Mouse (Mus musculus) cerebellum, postnatal 25 days (tissue): ENCODE data around the gene Susd6.
A peak's percentile ranks its signal among the peaks of the same experiment; 100 is the strongest.
"Not testable (repeated sequence)": the region's sequence is repeated elsewhere in the genome, so short reads cannot be mapped to it uniquely, and the experiment has no call there.

Experiments
- DNase-seq, 2 experiments: peaks; one replicate each; pipeline ENCODE4 v3.0.0; 2021; ENCODE audit warnings: mixed read lengths in 2 of 2

Susd6 gene

GRCm38 (mm10) chr12:80785597-80785996 lies 4.7 kb upstream of the Susd6 start:
- DNase-seq = no peak

- no peak for DNase-seq
These were observed 3.7 kb upstream of the Susd6 start for GRCm38 (mm10) chr12:80786591-80786990.

GRCm38 (mm10) chr12:80787604-80788003 lies 2.7 kb upstream of the Susd6 start:
- peak; percentile 66 to 69 for DNase-seq

- no peak for DNase-seq
These were observed 2.1 kb upstream of the Susd6 start for GRCm38 (mm10) chr12:80788188-80788587.

- DNase-seq = not testable (repeated sequence)
These were observed 1.0 kb upstream of the Susd6 start for GRCm38 (mm10) chr12:80789276-80789675.

- DNase-seq = no peak
These were observed 625 bp downstream of the Susd6 start for GRCm38 (mm10) chr12:80790700-80791570.

GRCm38 (mm10) chr12:80791571-80792444 lies 1.5 kb downstream of the Susd6 start:
- DNase-seq = peak in 1 of 2 experiments; percentile 53

- DNase-seq = peak; percentile 62 to 67
These were observed 2.6 kb downstream of the Susd6 start for GRCm38 (mm10) chr12:80792867-80793266.

- no peak for DNase-seq
These were observed 3.2 kb downstream of the Susd6 start for GRCm38 (mm10) chr12:80793535-80793934.

GRCm38 (mm10) chr12:80794522-80794921 lies 4.2 kb downstream of the Susd6 start:
- no peak for DNase-seq

- DNase-seq = no peak
These were observed 4.8 kb downstream of the Susd6 start for GRCm38 (mm10) chr12:80794935-80795785.

- peak; percentile 83 to 88 for DNase-seq
These were observed 8.0 kb downstream of the Susd6 start for GRCm38 (mm10) chr12:80798271-80798670.

GRCm38 (mm10) chr12:80800156-80800555 lies 9.8 kb downstream of the Susd6 start:
- no peak for DNase-seq

- no peak for DNase-seq
These were observed 11.1 kb downstream of the Susd6 start for GRCm38 (mm10) chr12:80801443-80801842.

- peak; percentile 81 to 88 for DNase-seq
These were observed 13.6 kb downstream of the Susd6 start for GRCm38 (mm10) chr12:80803924-80804323.

GRCm38 (mm10) chr12:80804861-80805428 lies 14.6 kb downstream of the Susd6 start:
- no peak for DNase-seq

GRCm38 (mm10) chr12:80807451-80808085 lies 17.3 kb downstream of the Susd6 start:
- DNase-seq = no peak

GRCm38 (mm10) chr12:80810005-80810404 lies 19.7 kb downstream of the Susd6 start:
- no peak for DNase-seq

- peak in 1 of 2 experiments; percentile 34 for DNase-seq
These were observed 21.6 kb downstream of the Susd6 start for GRCm38 (mm10) chr12:80811646-80812509.

GRCm38 (mm10) chr12:80812510-80812820 lies 22.2 kb downstream of the Susd6 start:
- DNase-seq = no peak

- no peak for DNase-seq
These were observed 23.1 kb downstream of the Susd6 start for GRCm38 (mm10) chr12:80813456-80813855.
